Mouse (Mus musculus) heart, adult 11 months (tissue): ENCODE measurements around the gene Sh3bgrl2.
"Not testable (repeated sequence)": the region's sequence is repeated elsewhere in the genome, so short reads cannot be mapped to it uniquely, and the experiment has no call there.

ENCODE experiments used
- DNase-seq: peaks from one replicate; pipeline ENCODE4 v3.0.0; 2022

The Sh3bgrl2 gene

GRCm38 (mm10) chr9:83547830-83548689 is at the start of gene Sh3bgrl2:
Sh3bgrl2 (plus strand) TSS chr9:83548327.
- peak; percentile 98 for DNase-seq

- not testable (repeated sequence) for DNase-seq
These were observed 29.0 kb upstream of the Sh3bgrl2 start for GRCm38 (mm10) chr9:83519081-83519480.

GRCm38 (mm10) chr9:83519510-83520155 is 28.5 kb upstream of the Sh3bgrl2 start:
- no peak for DNase-seq

GRCm38 (mm10) chr9:83527341-83528060 is 20.6 kb upstream of the Sh3bgrl2 start:
- DNase-seq, result peak; percentile 35

- peak; percentile 59 for DNase-seq
These were observed 14.9 kb upstream of the Sh3bgrl2 start for GRCm38 (mm10) chr9:83533044-83533769.

GRCm38 (mm10) chr9:83536959-83537358 is 11.2 kb upstream of the Sh3bgrl2 start:
- DNase-seq, result peak; percentile 31

GRCm38 (mm10) chr9:83537510-83537909 is 10.6 kb upstream of the Sh3bgrl2 start:
- peak; percentile 1 for DNase-seq

GRCm38 (mm10) chr9:83537921-83538536 is 10.1 kb upstream of the Sh3bgrl2 start:
- peak; percentile 83 for DNase-seq

GRCm38 (mm10) chr9:83539809-83540491 is 8.2 kb upstream of the Sh3bgrl2 start:
- peak; percentile 89 for DNase-seq

GRCm38 (mm10) chr9:83540492-83540857 is 7.7 kb upstream of the Sh3bgrl2 start:
- no peak for DNase-seq

GRCm38 (mm10) chr9:83540975-83541374 is 7.2 kb upstream of the Sh3bgrl2 start:
- peak; percentile 60 for DNase-seq

- DNase-seq, result no peak
These were observed 2.9 kb upstream of the Sh3bgrl2 start for GRCm38 (mm10) chr9:83545240-83545639.

- DNase-seq, result peak; percentile 85
These were observed 1.8 kb upstream of the Sh3bgrl2 start for GRCm38 (mm10) chr9:83546316-83546715.

- no peak for DNase-seq
These were observed 898 bp upstream of the Sh3bgrl2 start for GRCm38 (mm10) chr9:83547229-83547628.

GRCm38 (mm10) chr9:83549866-83550265 is 1.7 kb downstream of the Sh3bgrl2 start:
- DNase-seq, result peak; percentile 49

GRCm38 (mm10) chr9:83551116-83551515 is 3.0 kb downstream of the Sh3bgrl2 start:
- no peak for DNase-seq

- DNase-seq, result no peak
These were observed 3.5 kb downstream of the Sh3bgrl2 start for GRCm38 (mm10) chr9:83551632-83552031.

- DNase-seq, result peak; percentile 37
These were observed 7.5 kb downstream of the Sh3bgrl2 start for GRCm38 (mm10) chr9:83555580-83555979.

GRCm38 (mm10) chr9:83556236-83556635 is 8.1 kb downstream of the Sh3bgrl2 start:
- peak; percentile 91 for DNase-seq

GRCm38 (mm10) chr9:83556780-83557771 is 8.9 kb downstream of the Sh3bgrl2 start:
- DNase-seq, result peak; percentile 98
